Mouse (Mus musculus): ENCODE measurements around the gene Dtl. TPM values are rescaled to one million over a fixed set of nuclear protein-coding genes. Genes with fewer than 3 reads are reported as not detected.

The Dtl gene
- polyA plus RNA-seq, 1 experiment from 2014 or later, result 2.0 TPM

- Histone ChIP-seq H3K4me3 (ENCODE audit: inconsistent target) (no peak overlapping the region), H3K36me3 (ENCODE audit: inconsistent target) (no peaks in the 10 kb centered on the region), H3K79me2 (ENCODE audit: inconsistent target) (peaks cover 19% of the 10 kb centered on the region; the same call in 1 of the 2 replicates), H3K27ac (no peak overlapping the region)
- WGBS (ENCODE audit: missing documents), result 70% methylated on average over 6 of the region's 6 CpGs
These were observed 12.4 kb downstream of the Dtl start for GRCm38 (mm10) chr1:191562823-191563365.

DNA sequence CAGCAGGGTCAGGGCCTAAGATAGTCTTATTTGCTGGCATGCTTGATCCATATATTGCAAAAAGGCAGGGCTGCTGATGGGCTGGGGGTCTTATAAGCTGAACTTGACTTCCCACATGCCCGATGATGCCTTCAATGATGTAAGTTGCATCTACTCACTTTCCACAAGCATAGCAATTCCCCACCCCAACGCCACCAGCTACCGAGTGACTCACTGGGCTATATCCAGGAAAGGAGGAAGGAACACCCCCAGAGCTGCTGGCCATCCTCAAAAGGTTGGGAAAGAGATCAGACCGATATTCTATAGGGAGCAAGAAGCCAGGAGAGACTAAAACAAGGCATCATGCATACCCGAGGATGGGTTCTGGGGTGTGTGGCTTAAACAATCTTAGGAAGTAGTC is 15.6 kb downstream of the Dtl start:
- no peaks in the 10 kb centered on the region for H3K79me2 ChIP-seq (ENCODE audit: inconsistent target)
- peak overlapping the region; percentile 74 for H3K27ac ChIP-seq
- H3K4me3 ChIP-seq (ENCODE audit: inconsistent target), result no peak overlapping the region
- no peaks in the 10 kb centered on the region for H3K36me3 ChIP-seq (ENCODE audit: inconsistent target)
- 33% methylated on average over 5 of the region's 5 CpGs for WGBS (ENCODE audit: missing documents)

- WGBS (ENCODE audit: missing documents), result 49% methylated on average over 8 of the region's 8 CpGs
- no peaks in the 10 kb centered on the region for H3K79me2 ChIP-seq (ENCODE audit: inconsistent target)
- no peaks in the 10 kb centered on the region for H3K36me3 ChIP-seq (ENCODE audit: inconsistent target)
- no peak overlapping the region for H3K4me3 ChIP-seq (ENCODE audit: inconsistent target)
- peak overlapping the region; percentile 74 for H3K27ac ChIP-seq
These were observed 18.2 kb downstream of the Dtl start for GRCm38 (mm10) chr1:191557109-191557508.

DNA sequence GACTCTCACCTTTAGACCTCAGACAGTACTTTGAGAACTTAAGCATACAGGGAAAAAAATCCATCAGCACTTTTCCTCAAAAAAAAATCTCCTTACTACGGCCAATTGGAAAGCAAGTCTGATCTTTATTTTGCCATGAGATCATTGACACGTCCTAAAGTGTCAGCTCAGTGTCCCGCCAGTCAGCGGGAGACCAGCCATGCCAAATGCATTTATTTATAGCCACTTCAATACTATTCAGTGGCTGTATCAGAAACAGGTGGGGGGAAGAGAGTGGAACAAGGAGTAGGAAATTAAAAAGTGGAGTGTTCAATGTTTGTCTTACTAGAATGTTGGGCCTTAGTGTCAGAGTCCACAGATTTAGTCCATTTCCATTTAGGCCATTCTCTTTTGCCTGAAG is 24.6 kb downstream of the Dtl start:
- Histone ChIP-seq H3K36me3 (ENCODE audit: inconsistent target) (no peaks in the 10 kb centered on the region), H3K27ac (no peak overlapping the region), H3K79me2 (ENCODE audit: inconsistent target) (no peaks in the 10 kb centered on the region), H3K4me3 (ENCODE audit: inconsistent target) (no peak overlapping the region)
- 93% methylated on average over 4 of the region's 4 CpGs for whole genome bisulfite sequencing (ENCODE audit: missing documents)

DNA sequence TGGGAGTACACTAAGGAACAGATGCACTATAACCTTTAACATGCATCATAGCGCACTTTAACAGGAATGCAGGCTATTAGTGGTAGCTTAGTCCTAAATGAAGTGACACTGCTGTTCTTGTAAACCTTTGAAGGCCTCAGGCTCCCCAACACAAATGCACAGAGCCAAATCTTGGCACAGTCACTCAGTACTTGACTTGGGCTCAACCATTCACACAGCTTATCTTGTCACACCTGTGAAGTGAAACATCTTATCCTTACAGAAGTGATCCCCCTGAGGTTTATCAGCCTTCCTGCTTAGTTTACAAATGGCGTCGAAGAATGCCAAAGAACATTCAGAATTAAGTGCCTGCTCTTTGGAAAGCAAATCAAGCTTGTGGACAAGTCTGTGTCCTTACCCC is 31.6 kb downstream of the Dtl start:
- Histone ChIP-seq H3K27ac (no peak overlapping the region), H3K36me3 (ENCODE audit: inconsistent target) (no peaks in the 10 kb centered on the region), H3K4me3 (ENCODE audit: inconsistent target) (no peak overlapping the region), H3K79me2 (ENCODE audit: inconsistent target) (no peaks in the 10 kb centered on the region)
- WGBS (ENCODE audit: missing documents), result 100% methylated on average over 3 of the region's 3 CpGs

DNA sequence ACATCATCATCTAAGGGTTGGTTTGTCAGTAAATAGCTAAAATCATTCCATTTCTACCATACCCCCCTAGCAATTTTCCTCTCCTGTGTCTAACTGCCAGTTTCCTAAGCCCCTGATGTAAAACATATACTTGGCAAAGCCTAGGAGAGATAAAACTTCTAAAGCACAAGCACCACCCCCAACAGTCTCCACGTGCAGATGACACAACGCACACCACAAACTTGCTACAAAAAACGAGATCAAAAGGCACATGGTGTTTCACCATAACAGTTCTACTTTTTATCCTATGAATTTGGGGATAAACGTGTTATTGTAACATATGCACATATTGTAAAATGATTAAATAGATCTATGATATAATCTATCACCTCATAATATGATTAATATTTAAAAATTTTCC is 33.7 kb downstream of the Dtl start:
- H3K4me3 ChIP-seq (ENCODE audit: inconsistent target), result no peak overlapping the region
- H3K27ac ChIP-seq, result no peak overlapping the region
- H3K36me3 ChIP-seq (ENCODE audit: inconsistent target), result no peaks in the 10 kb centered on the region
- WGBS (ENCODE audit: missing documents), result 87% methylated on average over 4 of the region's 4 CpGs
- no peaks in the 10 kb centered on the region for H3K79me2 ChIP-seq (ENCODE audit: inconsistent target)

DNA sequence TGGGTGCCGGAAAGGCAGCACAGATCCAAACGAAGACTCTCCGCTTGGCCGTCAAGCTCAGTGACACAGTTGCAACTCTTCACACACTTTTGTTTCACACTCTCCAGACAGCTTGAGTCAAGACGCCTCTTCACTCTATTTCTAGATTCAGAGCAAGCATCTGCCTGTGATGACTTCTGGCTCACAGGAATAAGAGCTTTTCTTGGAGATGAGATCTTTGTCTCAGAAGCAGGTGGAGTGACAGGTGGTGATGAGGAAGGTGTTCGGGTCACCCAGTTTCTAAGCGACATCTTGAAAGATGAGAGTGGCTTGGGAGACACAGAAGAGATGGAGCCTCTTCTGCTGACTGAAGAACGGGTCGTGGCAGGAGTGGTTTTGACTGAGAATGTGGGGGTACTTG is 34.3 kb downstream of the Dtl start:
- 97% methylated on average over 9 of the region's 9 CpGs for WGBS (ENCODE audit: missing documents)
- Histone ChIP-seq H3K27ac (no peak overlapping the region), H3K4me3 (ENCODE audit: inconsistent target) (no peak overlapping the region), H3K79me2 (ENCODE audit: inconsistent target) (no peaks in the 10 kb centered on the region), H3K36me3 (ENCODE audit: inconsistent target) (no peaks in the 10 kb centered on the region)

DNA sequence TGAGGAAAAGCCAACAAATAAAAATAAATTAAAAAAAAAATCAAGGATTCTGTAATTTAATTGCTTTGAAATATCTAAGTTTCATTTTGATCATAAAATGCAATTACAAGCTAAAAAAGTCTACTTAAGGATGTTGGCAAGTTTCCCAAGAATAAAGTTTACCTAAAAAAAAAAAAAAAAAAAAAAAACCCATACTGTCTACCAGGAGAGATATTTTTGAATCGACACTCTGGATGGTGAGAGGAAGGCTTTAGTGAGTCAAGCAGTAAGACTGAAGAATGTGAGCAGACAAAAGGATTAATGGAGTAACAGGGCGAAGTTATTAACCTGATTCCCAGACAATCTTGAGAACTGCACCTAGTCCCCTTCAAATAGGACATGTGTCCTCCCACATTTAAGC is 35.0 kb downstream of the Dtl start:
- H3K36me3 ChIP-seq (ENCODE audit: inconsistent target), result no peaks in the 10 kb centered on the region
- no peaks in the 10 kb centered on the region for H3K79me2 ChIP-seq (ENCODE audit: inconsistent target)
- H3K27ac ChIP-seq, result no peak overlapping the region
- H3K4me3 ChIP-seq (ENCODE audit: inconsistent target), result no peak overlapping the region
- WGBS (ENCODE audit: missing documents), result 73% methylated on average over 2 of the region's 2 CpGs

DNA sequence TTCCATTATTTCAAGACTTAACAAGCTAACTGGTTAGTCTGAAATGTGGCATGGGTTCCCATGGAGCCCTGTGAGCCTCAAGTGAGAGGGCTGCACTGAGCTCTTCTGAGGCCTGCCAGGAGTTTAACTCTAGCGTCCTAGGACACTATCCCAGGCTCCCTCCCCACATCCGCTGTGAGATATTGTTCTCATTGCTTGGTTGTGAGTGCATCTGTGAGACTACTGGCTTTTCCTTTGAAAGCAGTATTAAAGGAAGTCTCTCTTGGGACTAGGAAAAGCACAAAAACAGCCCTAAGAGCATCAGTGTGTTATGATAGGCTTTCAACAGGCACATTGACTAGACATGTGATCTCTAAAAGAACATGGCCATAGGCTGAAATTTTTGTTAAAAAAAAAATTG is 40.4 kb downstream of the Dtl start:
- Histone ChIP-seq H3K79me2 (ENCODE audit: inconsistent target) (no peaks in the 10 kb centered on the region), H3K27ac (no peak overlapping the region), H3K4me3 (ENCODE audit: inconsistent target) (no peak overlapping the region), H3K36me3 (ENCODE audit: inconsistent target) (no peaks in the 10 kb centered on the region)
- WGBS (ENCODE audit: missing documents), result 86% methylated on average over 2 of the region's 2 CpGs

- Histone ChIP-seq H3K27ac (no peak overlapping the region), H3K4me3 (ENCODE audit: inconsistent target) (no peak overlapping the region), H3K36me3 (ENCODE audit: inconsistent target) (no peaks in the 10 kb centered on the region), H3K79me2 (ENCODE audit: inconsistent target) (no peaks in the 10 kb centered on the region)
- WGBS (ENCODE audit: missing documents), result 20% methylated on average over 1 of the region's 1 CpGs
These were observed 44.3 kb downstream of the Dtl start for GRCm38 (mm10) chr1:191531023-191531422.

- Histone ChIP-seq H3K27ac (no peak overlapping the region), H3K4me3 (ENCODE audit: inconsistent target) (no peak overlapping the region), H3K36me3 (ENCODE audit: inconsistent target) (no peaks in the 10 kb centered on the region), H3K79me2 (ENCODE audit: inconsistent target) (no peaks in the 10 kb centered on the region)
- 96% methylated on average over 2 of the region's 2 CpGs for WGBS (ENCODE audit: missing documents)
These were observed 45.9 kb downstream of the Dtl start for GRCm38 (mm10) chr1:191529406-191529805.

GRCm38 (mm10) chr1:191527921-191528612 is 47.3 kb downstream of the Dtl start:
- H3K4me3 ChIP-seq (ENCODE audit: inconsistent target), result no peak overlapping the region
- H3K36me3 ChIP-seq (ENCODE audit: inconsistent target), result no peaks in the 10 kb centered on the region
- WGBS (ENCODE audit: missing documents), result 90% methylated on average over 4 of the region's 4 CpGs
- H3K79me2 ChIP-seq (ENCODE audit: inconsistent target), result no peaks in the 10 kb centered on the region
- H3K27ac ChIP-seq, result no peak overlapping the region

- no peak overlapping the region for H3K4me3 ChIP-seq (ENCODE audit: inconsistent target)
- WGBS (ENCODE audit: missing documents), result 68% methylated on average over 3 of the region's 3 CpGs
- H3K79me2 ChIP-seq (ENCODE audit: inconsistent target), result no peaks in the 10 kb centered on the region
- no peak overlapping the region for H3K27ac ChIP-seq
- H3K36me3 ChIP-seq (ENCODE audit: inconsistent target), result no peaks in the 10 kb centered on the region
These were observed 48.3 kb downstream of the Dtl start for GRCm38 (mm10) chr1:191527089-191527488.

GRCm38 (mm10) chr1:191521395-191521794 is 53.9 kb downstream of the Dtl start:
- Histone ChIP-seq H3K36me3 (ENCODE audit: inconsistent target) (no peaks in the 10 kb centered on the region), H3K4me3 (ENCODE audit: inconsistent target) (no peak overlapping the region), H3K79me2 (ENCODE audit: inconsistent target) (no peaks in the 10 kb centered on the region), H3K27ac (no peak overlapping the region)
- 76% methylated on average over 8 of the region's 8 CpGs for WGBS (ENCODE audit: missing documents)

GRCm38 (mm10) chr1:191520669-191521068 is 54.7 kb downstream of the Dtl start:
- WGBS (ENCODE audit: missing documents), result 81% methylated on average over 10 of the region's 10 CpGs

DNA sequence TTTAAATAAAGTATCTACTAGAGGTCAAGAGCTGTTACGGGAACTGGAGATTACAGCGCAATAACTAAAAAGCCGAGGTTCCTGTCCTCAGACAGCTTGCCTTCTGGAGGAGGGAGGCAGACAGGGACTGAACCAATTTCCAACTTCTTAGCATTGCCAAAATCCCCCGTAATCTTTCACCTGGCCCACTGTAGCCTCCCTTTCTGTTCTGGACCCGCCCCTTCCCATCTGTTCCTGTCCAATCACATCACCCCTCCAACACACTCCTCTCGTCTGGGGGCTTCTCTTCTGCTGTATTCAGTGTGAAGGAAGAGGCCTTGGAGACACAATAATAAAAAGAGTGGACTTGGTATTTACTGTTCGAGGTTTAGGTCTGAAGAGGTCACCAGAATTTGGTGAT is 55.1 kb downstream of the Dtl start:
- no peaks in the 10 kb centered on the region for H3K79me2 ChIP-seq (ENCODE audit: inconsistent target)
- 89% methylated on average over 7 of the region's 7 CpGs for WGBS (ENCODE audit: missing documents)
- H3K27ac ChIP-seq, result no peak overlapping the region
- no peak overlapping the region for H3K4me3 ChIP-seq (ENCODE audit: inconsistent target)
- H3K36me3 ChIP-seq (ENCODE audit: inconsistent target), result no peaks in the 10 kb centered on the region

More at GRCm38 (mm10) chr1:191520669-191521068, 54.7 kb downstream of the Dtl start:
- H3K4me3 ChIP-seq (ENCODE audit: inconsistent target), result no peak overlapping the region
- no peaks in the 10 kb centered on the region for H3K36me3 ChIP-seq (ENCODE audit: inconsistent target)
- no peak overlapping the region for H3K27ac ChIP-seq
- no peaks in the 10 kb centered on the region for H3K79me2 ChIP-seq (ENCODE audit: inconsistent target)

All from macrophage (primary cell).